Mouse (Mus musculus) neural tube, embryonic 10.5 days (tissue): Measurements from ENCODE around the gene Thap12.

Experiments
- DNase-seq: peaks from one replicate; pipeline ENCODE4 v3.0.0-alpha.2; 2017; ENCODE audit warnings: low spot score; ENCODE audit errors: extremely low spot score

Gene Thap12

DNA sequence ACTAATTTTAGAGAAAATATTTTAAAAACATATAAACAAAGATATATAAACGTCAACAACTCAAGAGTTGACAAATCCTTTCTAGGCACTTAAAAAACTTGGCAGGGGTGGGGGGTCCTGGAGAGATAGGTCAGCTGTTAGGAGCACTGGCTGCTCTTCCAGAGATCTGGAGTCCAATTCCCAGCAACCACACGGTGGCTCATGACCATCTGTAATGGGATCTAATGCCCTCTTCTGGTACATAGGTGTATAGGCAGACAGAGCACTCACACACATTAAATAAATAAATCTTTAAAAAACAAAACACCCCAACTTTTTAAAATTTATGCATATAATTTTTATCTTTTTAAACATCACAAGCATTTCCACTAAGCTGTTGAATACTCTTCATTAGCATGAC, 5.4 kb upstream of the Thap12 start:
- no peak for DNase-seq

DNA sequence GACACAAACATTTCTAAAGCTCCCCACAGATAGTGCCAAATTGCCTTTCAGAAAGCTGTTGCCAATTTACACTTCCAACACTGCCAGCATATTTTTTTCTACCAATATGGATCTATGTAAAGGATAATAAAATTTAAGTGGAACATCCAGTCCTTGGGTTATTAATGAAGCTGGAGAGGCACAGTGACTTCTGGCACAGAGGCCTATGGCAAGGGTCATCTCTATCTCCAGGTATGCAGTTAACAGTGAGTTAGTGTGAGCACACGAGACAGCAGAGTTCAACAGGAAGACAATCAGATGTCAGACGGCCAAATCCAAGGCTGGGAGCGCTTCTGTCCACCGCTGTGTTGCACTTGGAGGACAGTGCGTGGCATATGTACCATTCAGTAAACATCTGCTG, 4.9 kb upstream of the Thap12 start:
- DNase-seq, result no peak

DNA sequence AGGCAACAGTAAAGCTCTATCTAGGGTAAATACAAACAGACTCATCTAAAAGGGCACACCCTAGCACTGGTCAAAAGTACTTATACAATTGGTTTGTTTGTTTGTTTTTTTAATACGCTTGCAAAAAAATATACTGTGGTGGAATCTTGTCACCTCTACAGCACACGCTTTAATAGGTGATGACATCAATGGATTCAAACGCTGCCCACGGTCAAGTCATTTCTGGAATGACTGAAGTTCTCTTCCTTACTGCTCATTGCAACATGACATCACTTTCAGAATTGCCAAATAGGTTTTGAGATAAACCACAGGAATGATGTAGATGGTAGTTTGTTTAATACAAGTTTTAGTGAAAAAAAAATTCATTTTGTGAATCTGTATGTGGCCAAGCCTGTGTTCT, 4.3 kb upstream of the Thap12 start:
- DNase-seq, result no peak

DNA sequence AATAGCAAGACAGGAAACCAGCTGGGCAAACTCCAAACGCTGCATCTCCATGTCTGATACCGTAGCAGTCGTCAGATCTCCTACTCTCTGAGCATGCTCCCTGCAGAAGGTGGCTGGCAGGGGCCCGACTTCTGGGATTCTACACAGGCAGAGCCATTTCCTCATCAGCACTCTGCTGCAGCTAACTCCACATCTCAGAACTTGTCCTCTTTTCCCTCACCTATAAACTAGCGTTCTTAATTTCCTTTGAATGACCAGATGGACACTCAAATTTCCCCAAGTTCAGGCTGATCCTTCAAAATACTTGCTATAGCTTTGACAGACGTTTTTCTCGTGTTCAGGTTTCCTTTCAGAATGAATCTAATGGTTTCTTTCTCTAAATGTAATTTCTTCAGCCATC, 1.1 kb upstream of the Thap12 start:
- DNase-seq, result no peak

DNA sequence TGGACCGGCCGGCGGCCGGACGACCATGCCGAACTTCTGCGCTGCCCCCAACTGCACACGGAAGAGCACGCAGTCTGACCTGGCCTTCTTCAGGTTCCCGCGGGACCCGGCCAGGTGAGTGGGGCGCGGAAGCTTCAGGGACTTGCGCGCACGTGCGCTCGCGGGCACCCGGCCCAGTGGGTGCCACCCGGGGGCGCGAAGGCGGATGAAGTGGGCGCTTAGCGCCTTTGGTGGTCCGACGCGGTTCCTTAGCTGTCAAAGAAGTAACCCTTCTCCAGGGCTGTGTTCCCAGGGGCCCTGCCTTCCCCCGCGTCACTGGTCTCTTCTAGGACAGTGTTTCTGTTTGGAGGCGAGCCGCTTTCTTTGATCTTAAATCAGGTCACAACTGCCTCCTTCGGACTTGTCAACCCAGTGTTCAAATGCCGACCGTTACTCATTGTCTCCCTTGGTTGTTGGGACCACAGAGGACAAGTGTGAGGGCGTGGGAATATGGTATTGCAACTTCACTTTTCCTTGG, 520 bp downstream of the Thap12 start:
- DNase-seq, result no peak

DNA sequence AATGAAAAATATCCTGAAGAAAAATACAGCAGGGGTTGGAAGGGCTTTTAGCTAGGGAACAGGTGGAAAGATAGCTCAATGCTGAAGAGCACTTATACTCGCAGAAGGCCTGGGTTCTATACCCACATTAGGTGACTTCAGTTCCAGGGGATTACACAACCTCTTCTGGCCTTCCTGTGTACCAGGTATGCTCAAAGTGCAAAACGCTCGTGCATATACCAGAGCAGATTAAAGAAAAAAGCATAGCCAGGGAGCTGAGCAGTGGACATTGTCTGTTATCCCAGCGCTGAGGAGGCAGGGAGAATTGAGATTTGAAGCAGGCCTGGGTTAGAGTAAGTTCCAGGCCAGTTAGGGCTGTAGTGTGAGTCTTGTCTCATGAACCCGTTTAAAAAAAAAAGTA, 1.4 kb downstream of the Thap12 start:
- no peak for DNase-seq

DNA sequence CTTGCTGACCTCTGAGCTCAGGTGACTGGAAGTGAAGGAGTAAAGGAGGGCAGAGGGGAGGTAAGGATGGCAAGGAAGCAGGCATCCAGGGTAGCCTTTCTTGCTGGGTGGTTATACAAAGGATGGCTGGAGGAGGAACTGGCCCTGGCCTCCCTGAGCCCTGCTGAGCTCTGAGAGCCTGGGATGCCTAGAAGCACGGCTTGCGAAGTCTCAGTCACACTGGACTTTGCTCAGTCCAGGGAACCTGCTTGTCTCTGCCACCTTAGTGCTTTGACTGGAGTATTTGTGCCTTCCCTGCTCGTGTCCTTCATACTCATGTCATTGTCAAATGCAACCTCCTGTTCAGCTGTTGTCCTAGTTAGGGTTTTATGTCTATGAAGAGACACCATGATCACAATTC, 10.8 kb downstream of the Thap12 start:
- no peak for DNase-seq

DNA sequence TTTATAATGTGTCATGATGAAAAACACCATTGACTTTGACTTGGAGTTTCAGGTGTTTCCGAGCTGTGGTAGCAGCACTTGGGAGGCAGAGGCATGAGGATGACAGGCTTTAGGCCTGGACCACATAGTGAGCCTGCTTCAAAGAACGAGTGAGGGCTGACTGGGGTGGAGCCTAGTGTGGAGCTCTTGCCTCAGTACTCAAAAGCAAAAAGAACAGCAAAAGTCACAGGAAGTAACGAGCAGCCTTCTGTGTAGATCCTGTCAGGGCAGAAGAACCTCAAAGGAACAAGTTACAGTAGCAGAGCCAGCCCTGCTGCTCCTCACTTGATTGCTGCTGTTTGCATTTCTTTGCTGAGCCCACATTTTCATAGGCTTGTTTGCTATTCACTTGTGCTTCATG, 14.5 kb downstream of the Thap12 start:
- no peak for DNase-seq

DNA sequence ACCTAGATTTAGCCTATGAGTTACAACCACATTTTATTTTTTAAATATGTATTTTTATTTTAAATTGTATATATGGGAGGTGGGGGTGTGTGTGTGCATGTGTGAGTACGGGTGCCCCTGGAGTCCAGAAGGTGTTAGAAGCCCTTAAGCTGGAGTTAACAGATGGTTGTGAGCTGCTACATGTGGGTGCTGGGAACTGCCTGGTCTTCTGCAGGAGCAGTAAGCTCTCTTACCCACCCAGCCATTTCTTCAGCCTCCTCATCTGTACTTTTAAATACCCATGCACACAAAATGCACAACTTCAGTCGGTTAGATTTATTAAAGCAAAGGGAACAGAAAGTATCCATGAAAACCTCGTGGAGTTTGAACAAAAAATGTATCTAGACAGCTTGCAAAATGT, 16.9 kb downstream of the Thap12 start:
- DNase-seq, result no peak

DNA sequence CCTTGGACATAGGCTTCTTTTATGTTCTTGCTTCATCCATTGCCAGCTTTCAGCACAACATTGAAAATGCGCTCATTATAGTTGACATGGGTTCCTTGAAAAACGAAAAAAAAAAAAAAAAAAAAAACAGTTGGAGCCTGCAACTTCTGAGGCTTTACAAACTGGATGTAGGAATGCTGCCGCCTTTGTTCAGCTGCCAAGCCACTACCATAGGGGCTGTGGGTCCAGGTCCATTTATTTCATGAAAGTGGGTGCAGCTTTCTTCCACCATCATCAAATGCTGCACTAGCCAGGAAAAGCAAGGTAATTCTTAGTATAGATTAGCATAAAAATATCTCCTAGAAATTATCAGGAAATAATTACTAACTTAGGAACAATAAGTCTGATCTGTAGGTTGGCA, 17.8 kb downstream of the Thap12 start:
- no peak for DNase-seq

DNA sequence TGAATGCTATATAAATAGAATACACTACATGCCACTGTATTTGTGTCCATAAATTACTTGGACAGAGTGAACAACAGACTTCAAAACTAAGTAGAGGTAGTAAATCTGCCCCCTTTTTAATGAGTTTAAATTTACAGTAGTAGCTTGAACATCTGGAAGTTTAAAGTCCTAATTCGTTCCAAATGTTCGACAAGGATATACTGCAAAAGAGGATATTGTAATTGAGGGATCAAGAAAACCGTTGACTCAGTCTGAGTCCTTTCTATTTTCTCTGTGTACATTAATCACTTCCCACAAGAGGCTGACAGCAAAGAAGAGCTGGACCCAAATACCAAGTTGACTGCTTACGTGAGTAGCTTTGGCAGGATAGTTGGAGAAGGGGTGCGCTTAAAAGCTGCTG, 18.3 kb downstream of the Thap12 start:
- DNase-seq, result no peak

DNA sequence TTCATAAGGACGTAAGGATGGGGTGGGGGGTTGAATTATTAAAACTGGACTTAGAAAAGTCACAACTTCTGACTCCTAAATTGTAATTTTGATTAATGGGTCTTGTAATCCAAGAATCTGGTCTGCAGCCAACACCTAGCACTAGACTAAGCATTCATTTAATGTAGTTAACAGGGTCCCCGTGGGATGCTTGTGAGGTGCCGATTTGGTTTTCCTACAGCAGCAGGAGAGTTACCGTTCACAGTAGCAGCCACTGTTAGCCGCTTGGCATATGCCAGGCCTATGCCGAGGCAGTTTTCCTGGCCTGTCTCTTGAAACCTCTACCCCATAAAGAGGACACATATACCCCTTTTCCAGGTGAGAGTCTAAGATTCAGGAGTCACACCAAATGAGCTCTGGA, 18.7 kb downstream of the Thap12 start:
- no peak for DNase-seq

DNA sequence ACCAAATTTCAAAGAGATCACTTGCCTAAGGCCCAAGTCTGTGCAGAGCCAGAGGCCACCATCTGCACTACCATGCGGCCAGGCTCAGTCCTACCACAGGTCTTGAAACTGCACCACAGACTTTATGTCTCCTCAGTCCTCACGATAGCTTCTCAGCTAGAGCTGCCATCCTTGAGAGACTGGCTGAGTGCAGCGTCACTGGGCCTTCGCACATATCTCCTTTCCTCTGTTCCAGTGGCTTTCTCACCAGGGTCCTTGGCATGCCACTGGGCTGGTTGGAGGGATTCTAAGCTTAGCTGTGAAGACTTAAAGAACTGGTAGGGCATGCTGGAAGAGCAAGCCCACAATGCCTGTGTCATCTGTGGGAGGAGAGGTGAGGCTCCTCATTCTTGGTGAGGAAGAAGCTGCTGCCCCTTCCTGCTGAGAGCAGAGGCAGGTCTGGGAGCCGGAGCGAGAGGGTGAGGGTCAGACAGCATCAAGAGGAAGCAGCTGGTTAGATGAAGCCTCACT, 22.8 kb downstream of the Thap12 start:
- DNase-seq, result no peak

DNA sequence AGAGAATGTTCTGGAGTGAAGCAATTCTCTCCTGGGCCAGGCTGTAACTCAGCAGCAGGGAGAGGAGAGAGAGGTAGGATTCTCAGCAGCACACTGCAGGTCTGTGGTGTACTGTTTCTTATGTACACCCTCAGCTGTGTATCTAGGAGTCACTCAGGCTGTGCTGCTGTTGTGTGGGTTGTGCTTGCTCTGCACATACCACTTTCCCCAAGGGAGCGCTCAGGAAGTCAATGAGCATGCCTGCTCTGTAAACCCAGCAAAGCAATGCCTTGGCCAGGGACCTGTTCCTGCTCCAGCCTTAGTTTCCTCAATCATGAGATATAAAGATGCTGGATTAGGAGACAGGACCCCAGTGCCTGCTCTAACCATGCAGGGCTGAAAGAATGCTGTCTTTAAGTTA, 25.1 kb downstream of the Thap12 start:
- DNase-seq, result no peak

DNA sequence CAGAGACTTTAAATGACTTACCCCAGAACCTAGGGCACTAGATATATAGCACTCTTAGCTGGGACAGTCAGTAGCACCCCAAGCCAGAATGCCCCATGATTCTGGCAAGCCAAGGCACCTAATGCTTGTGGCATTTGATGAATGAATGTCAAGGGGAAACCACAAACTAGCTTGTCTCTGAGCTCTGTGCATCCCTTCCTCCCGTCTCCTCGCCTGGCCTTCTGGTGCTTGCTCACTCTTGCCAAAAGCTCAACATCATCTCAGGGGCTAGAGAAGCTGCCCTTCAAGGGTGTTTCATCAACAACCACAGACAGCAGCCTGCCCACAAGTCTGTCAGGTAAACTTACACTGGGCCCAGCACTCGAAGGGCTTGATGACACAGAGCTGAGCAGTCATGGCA, 25.6 kb downstream of the Thap12 start:
- DNase-seq, result no peak

DNA sequence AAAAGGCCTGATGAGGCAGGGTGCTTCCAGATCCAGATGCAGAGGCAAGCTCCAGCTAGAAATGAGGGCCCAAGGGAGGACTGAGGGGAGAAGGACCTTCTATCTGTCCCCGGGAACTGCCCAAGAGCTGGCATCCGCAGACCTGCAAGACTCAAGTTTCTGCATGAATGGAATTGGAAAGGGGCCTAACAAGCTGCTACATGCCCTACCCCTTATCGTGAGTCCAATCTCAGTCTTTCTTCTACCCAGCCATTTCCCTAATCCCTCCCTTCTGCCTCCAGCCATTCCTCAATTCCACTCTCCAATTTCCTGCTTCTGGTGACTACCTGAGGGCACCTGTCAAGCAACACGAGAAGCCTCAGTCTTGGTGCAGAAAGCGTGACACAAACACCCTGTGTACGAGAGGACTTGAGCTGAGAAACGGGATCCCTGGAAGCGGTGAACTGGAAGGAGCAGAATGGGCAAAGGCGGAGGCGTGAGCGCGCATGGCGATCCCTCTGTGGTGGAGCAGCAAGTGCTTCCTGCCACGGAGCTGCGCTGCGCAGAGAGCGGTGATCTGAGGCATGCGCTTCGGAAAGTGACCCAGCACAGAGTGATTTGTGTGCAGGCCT, 26.9 kb downstream of the Thap12 start:
- no peak for DNase-seq

DNA sequence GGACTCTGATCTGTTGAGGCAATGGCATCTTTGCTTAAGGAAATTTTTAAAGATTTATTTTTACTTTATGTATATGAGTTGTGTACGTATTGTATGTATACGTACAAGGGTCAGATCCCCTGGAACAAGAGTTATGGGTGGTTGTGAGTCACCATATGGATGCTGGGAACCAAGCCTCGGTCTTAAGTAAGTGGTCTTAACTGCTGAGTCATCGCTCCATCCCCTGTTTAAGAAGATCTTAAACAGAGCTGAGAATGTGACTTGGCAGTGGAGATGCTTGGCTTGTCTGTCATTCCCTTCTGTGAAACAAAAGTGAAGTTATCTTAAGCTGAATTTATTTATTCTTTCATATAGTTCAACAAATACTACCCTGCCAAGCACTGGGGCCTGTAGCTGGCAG, 31.1 kb downstream of the Thap12 start:
- DNase-seq, result no peak

DNA sequence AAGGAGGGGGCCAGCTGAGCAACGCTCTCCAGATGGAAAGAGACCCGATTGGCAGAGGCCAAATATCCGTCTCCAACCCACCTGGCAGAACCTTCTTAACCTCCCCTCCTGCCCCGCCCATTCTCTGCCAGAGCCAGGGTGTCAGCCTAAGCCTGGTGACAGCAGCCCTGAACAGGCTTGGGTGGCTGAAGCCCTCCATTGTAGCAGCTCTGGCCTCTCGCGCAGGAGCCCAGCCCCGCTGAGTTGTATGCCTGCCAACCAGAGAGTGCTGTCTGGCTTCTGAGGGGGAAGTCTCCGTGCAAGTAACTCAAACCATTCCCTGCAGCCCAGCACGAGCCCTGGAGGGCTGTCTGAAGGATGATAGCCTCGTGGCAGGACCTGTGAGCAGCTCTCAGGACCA, 32.0 kb downstream of the Thap12 start:
- DNase-seq, result no peak

DNA sequence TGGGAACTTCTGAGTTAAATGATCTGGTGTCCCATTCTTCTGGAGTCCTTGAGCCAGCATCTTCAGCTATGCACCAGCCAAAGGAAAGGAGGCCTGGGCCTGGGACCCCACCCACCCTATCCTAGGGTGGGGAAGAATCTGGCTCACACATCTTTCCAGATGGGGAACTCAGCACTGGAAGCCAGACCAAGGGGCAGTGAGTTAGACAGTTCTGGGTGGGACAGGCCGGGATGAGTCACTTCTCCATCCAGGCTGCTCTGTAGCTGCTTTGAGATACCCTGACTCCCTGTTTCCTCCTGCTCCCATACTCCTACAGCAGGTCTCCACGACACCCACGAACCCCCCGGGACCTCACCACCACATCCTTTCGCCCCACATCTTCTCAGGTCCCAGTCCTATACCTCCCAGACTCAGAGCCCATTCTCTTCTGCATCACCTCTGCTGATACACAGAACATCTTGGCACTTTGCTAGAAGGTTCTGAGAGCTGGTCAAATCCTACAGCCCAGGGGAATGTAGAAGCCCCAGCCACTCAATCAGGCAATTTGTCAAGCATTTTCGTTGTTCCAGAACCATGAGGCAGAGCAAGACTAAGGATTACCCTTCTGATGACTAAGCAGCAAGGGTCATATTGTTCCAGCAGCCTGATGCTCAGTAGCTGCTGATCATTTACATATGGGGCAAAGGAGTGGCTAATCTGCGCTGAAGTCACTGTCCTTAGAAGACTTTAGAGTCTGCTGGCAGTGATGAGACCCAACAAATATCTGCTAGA, 34.1 kb downstream of the Thap12 start:
- no peak for DNase-seq

DNA sequence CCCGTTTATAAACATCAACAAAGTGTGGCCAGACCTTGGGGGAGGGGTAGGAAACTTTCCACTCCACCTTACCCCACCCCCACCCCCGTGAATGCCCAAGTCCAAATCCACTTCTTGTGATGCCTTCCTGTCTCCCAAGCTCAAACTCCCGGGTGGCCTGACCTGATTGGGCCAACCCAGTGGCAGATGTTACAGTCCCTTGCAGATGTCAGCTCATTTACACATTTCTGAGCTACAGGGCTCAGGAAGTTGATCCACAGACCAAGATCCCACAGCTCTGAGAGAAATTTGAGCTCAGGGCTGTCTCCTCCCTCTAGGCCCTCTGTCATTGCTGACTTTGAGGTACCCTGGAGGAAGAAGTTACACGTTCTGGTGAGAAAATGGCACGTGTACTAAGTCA, 37.5 kb downstream of the Thap12 start:
- no peak for DNase-seq

DNA sequence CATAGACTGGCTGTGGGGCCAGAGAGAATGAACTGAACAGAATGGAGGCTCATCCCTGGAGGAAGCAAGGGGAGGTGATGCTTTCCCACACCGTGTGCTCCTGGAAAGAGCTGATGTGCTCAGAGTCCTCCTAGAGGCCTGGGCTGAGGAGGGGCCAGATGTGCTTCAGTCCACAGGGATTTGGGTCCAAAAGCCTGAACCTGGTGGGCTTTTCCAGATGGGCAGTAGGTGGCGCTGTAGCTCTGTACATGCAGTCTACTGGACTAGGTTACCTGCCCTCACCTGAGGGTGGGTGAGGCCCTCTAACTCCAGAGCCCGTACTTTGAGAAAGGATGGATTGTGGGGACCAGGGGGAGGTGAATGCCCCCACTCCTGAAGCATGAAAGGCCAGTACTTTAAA, 40.4 kb downstream of the Thap12 start:
- DNase-seq, result peak; percentile 69

DNA sequence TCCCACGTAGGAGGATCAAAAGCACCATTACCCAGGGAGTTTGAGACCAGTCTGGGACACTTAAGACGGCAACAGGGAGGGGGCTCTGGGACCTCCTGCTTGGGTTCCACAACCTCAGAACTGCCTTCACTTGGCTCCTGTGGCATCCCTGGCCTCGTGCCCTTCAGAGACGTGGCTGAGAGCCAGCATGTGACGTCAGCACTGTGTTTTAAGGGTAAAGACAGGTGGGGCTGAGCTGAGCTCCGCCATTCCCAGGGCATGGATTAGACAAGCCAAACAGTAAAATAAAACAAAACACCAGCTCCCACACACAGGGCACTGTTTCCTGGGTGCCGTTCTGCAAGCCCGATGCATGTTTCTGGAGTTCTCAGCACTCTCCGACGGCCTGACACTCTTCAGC, 47.5 kb downstream of the Thap12 start:
- no peak for DNase-seq

DNA sequence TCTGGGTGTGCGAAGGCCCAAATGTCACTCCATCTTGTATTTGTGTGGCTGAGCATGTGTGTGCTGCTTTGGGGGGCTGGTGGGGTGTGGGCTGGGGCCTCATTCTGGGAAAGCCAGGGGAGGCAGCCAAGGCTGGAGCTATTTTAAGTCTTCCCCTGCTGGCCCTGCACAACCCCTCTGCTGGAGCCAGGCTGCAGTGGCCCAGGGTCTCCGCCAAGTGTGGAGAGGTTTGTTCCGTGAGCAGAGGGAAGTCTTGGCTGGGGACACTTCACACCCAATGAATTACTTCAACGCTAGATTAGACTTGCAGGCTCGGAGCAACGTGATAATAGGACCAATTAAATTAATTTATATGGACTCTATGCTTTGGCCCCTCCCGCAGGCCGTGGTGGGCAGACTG, 49.8 kb downstream of the Thap12 start:
- no peak for DNase-seq
